Mouse (Mus musculus) lung, adult 10 weeks (tissue): ENCODE data around the gene Cd6. TPM values are rescaled to one million over a fixed set of nuclear protein-coding genes. Genes with fewer than 3 reads are reported as not detected.

ENCODE experiments used
- polyA plus RNA-seq: library from polyadenylated mRNA; stranded (reverse); fragments of 350-450 nt; fragmentation: Illumina TruSeq; extraction: RNeasy Lipid Tissue Mini Kit (QIAGEN cat#74804); gene quantifications from one replicate; pipeline ENCODE4 v1.2.3, GENCODE M21; 2014; ENCODE audit warnings: low read depth, low replicate concordance; ENCODE audit not compliant: insufficient read depth

Cd6 gene
- polyA plus RNA-seq, result 1.6 TPM

DNA sequence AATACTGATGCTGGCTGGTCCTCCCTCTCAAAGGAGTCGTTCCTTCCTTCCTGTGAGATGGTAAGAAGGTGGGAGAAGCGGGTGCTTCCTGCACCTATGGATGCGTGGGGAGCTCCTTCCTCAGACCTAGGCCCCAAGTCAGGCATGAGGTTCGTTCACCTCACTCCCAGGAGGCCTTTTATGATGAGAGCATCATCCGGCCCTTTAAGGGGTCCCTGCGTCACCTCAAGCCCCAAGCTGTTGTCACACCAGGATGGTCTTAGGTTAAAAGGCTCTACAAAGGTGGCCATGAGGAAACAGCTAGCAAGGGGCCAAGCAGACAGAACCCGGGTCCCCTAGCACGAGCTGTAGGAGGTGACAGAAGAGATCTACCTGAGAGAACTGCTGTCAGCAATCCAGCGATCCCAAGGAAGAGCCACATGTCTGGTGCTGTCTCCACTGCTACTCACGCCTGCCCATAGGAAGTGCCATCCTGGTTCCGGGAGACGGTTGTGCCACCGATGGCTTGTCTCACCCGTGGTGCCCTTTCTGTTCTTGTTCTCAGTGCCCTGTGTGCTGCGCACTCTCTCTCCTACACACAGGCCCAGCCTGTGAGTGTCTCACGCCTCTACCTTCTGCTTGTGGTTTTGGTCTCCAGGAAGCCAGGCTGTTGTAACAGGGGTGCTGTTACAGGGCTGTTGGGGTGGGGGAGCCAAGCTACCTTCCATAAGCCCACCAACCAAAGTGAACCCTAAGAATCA lies at the start of gene Cd6:
Gene Cd6 (minus strand): TSS at position 623 of the 740 bp plus-strand sequence.

DNA sequence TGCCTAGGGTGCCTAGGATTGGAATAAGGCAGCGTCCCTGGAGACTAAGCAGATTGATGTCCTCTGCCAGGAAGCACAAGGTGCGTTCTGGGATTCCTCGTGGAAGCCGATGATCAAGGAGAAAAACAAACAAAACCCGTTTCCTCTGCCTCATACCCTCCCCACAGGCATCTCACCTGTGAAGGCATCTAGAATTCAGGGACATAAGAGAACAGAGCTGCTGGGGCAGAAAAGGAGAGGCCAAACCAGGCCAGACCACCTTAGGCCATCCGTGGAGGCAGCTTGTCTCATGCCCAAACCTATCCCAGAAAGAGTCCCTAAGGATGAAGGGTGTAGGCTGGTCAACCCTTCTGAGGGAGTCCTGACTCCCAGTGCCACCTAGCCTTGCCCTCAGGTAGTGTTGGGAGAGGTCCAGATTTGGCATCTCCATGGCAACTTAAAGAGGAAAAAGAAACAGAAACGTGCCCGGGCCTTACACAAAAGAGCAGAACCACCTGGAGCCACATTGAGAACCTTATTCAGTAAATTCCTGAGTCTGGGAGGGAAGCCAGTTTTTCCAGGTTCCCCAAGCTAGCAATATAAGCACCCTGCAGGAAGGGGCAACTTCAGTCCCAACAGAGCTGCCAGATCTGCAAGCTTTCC lies 40.1 kb upstream of the Cd6 start, which contains the start of gene Tmem132a:
Gene Tmem132a (minus strand): TSS at position 55 of the 642 bp plus-strand sequence.

DNA sequence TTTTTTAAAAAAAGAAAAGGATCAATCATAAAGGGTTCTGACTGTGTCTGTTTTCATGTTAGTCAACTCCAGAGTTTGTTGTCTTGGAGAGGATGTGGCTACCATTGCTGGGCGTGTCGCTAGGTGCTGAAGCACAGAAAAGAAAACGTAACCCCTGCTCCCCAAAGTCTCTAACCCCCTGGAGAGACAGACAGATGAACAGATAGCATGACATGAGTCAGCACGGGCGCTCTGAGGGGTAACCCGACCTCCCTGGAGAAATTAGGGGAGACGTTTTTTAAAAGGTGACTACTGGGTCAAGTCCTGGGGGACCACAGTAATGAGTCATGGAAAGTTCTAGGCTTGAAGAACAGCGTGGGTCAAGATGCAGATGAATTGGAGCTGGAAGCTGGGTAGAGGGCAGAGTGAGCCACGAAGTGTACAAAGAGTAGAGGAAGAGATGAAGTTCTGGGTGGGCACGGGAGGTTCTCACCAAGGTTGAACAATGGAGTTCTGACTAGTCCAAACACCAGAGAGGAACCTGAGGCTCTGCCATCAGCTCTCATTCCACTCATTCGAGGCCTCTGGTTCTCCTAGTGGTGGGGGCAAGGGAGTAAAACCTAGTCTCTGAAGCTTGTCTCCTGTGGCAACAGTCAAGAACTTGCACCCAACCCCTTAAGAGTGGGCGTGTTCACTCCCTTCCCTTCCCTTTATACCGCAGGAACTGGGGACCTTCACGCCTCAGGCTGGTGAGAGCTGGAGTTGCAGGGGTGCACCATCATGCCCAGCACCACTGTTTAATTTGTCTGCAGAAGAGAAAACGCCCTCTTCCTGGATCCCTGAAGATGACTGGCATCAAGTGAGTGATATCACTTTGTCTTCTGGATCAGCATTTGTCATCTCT lies 9.4 kb upstream of the Cd6 start, which contains the start of gene Slc15a3:
Gene Slc15a3 (plus strand): TSS at position 718 of the 883 bp plus-strand sequence.

Other genes with a start within 250 kb of the Cd6 start
- gene Ddb1, start 224.7 kb downstream of the Cd6 start, polyA plus RNA-seq, result 93.9 TPM
- 4.0 TPM for gene Tkfc, start 224.4 kb downstream of the Cd6 start, polyA plus RNA-seq
- gene Vwce, start 195.8 kb downstream of the Cd6 start, polyA plus RNA-seq, result not detected
- gene Pga5, start 152.0 kb downstream of the Cd6 start, polyA plus RNA-seq, result not detected
- gene Vps37c, start 141.3 kb downstream of the Cd6 start, polyA plus RNA-seq, result 14.1 TPM
- gene Cd5, start 91.1 kb downstream of the Cd6 start, polyA plus RNA-seq, result 2.3 TPM
- 9.9 TPM for gene Slc15a3, start 9.7 kb upstream of the Cd6 start, polyA plus RNA-seq
- 5.2 TPM for gene Tmem132a, start 39.9 kb upstream of the Cd6 start, polyA plus RNA-seq
- gene Tmem109, start 51.9 kb upstream of the Cd6 start, polyA plus RNA-seq, result 130 TPM
- gene Prpf19, start 65.2 kb upstream of the Cd6 start, polyA plus RNA-seq, result 53.5 TPM
- not detected for gene Zp1, start 90.6 kb upstream of the Cd6 start, polyA plus RNA-seq
- 0.33 TPM for gene Ptgdr2, start 107.1 kb upstream of the Cd6 start, polyA plus RNA-seq
- 4.2 TPM for gene Ccdc86, start 119.2 kb upstream of the Cd6 start, polyA plus RNA-seq
- not detected for gene Ms4a10, start 144.6 kb upstream of the Cd6 start, polyA plus RNA-seq
- 0.55 TPM for gene Ms4a15, start 163.2 kb upstream of the Cd6 start, polyA plus RNA-seq
- not detected for gene Ms4a18, start 188.0 kb upstream of the Cd6 start, polyA plus RNA-seq